Mouse (Mus musculus) lung, postnatal 25 days (tissue): ENCODE data around the gene Invs.
A peak's percentile ranks its signal among the peaks of the same experiment; 100 is the strongest.
"Not testable (repeated sequence)": the region's sequence is repeated elsewhere in the genome, so short reads cannot be mapped to it uniquely, and the experiment has no call there.

Source experiments
- DNase-seq: peaks from one replicate; pipeline ENCODE4 v3.0.0; 2022; ENCODE audit warnings: low spot score

Invs gene

DNA sequence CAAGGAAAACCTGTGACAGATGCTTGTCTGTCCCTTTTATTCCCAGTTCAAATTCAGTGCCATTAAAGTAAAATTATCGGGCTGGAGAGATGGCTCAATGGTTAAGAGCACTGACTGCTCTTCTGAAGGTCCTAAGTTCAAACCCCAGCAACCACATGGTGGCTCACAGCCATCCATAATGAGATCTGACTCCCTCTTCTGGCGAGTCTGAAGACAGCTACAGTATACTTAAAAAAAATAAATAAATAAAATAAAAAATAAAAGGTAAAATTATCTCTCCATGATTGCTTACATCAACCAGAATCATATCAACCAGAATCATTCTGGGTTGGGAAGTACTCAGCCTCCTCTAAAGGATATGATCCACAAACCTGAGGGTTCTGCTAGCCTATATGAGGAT, 48.5 kb downstream of the Invs start:
- DNase-seq = no peak

DNA sequence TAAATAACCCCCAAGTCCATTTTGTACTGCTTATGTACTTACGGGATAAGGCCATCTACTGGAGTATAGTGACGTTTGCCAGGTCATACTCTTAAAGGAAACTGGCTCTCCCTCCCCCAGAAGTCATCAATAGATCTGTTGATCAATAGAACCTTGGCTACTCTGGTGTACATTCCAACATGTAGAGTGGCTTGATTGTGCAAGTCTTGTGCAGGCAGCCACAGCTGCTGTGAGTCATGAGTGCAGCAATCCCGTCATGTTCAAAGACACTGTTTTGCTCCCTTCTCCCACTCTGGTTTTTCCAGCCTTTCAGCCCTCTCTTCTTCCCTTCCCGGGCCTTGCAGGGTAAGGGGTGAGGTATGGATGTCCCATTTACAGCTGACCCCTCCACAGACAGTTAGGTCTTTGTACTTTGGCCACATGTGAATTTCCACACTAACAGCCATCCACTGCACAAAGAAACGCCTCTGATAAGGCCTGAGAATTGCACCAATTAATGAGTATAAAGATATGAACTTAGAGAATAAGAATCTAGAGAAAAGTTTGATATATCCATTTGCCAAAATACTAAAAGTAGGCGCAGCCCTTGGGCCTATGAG, 53.0 kb downstream of the Invs start:
- DNase-seq = no peak

DNA sequence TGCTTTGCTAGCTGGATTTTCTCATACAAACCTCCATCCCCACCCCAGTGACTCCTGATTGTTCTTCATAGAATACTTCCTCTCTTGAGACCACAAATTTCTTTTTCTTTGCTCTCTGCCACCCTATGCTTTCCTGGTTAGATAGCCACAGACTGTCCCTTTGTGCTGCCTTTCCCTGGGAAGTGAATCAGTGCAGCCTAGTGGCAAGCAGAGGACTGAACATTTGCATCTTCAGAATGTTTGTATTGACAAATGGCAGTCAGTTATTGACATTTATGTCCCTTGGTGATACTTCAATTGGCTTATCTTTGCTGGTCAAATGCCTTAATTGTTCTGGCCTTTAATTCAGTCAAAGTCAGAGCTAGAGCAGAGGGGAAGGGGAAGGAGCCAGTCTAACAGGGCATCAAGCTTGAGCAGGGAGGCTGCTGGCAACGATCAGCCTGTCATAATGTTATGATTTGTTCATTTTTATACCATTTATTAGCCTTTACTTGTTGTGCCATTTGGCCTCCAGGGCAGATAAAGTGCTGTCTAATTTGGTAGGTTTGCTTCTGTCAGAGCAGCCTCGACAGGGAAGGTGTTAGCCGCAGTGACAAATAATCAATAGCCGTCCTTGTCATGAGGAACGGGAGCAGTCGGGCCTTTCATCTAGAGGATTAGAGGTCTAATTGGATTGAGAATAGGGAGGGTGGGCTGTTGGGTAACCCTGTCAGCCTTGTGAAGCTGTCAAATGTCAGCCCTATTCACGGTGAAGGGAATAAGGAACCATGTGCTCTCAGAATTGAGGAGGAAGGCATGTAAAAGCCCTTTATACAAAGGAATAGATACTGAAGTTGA, 55.6 kb downstream of the Invs start:
- no peak for DNase-seq

DNA sequence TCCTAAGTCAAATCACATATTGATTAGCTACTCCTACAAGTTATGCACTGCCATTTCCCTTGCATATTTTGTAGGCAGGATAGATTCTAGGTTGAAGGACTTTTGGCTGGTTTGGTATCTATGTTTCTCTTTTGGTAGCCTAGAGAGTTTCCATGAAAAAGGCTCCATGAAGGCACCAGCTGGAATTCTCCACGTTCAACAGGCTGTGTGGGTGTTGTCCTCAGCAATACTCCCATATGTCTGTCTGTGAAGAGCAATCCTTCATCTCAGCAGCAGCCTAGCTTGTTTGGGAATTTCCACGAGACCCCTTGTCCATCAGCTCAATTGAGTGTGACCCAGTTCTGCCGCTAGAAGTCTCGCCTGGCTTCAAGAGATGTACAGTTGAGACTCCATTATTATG, 63.1 kb downstream of the Invs start:
- DNase-seq = no peak

DNA sequence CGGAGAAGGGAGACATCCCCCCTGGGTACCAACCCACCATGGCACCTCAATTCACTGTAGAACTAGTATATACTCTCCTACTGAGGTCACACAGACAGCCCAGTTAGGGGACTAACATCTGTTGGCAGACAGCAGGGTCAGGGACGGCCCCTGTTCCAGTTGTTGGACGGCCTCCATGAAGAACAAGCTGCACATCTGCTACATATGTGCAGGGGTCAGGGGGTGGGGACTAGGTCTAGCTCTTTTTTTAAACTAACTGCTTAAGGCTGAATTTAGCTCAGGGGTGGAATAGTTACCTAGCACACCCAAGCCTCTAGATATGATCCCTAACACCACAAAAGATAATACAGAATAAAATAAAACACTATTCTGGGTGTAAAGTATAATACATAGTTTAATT, 82.8 kb downstream of the Invs start:
- DNase-seq = no peak

DNA sequence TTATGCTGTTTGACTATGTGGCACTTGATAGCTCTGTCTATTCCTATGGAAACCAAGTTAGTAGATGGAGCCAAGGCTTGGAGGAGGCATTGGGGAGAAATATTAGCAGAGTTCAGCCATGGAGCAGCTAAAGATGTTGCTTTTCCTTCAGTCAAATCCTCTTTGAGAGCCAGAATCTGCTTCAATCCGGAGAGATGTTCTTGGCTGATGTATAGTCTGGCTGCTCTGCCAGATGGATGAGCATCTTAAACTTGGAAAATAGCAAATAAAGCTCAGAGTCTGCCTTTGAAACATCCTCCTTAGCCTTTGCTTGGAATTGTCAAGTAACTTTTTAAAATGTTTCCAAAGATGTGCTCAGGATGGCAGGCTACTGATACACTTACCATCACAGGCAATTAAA, 91.5 kb downstream of the Invs start:
- no peak for DNase-seq

DNA sequence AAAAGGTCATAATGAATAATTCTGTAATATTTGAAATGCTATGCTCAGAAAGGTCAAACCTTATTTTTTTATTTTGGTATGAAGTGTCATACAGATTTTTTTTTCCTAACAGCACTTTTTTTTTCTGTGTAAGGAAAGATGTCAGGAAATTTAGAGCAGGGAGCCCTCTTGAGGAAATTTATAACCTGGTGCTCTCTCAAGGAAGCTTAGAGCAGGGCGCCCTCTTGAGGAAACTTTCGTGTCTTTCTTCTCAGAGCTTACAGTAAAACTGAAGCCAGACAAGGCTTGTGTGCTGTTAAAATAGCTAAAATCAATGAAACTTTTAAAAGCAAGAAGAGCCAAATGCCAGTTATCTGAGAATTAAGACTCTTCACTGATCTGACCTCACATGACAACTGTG, 101.4 kb downstream of the Invs start:
- peak; percentile 67 for DNase-seq

DNA sequence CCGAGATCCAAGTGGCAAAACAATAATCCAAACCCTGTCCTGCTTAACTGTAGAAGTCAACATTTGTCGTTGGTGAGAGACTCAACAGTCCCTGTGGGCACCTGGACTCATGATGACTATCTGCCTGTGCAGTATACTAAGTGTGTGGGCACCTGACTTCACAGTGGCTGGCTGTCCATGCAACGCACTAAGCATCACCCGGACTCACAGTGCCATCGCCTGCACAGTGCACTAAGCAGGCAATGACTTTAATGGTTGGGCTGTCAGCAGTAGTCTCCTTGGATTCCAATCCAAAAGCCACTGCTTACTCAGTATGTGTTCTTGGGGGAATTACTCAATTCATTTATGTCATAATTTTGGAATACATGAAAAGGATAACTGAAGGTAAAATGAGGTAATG, 102.9 kb downstream of the Invs start:
- no peak for DNase-seq

DNA sequence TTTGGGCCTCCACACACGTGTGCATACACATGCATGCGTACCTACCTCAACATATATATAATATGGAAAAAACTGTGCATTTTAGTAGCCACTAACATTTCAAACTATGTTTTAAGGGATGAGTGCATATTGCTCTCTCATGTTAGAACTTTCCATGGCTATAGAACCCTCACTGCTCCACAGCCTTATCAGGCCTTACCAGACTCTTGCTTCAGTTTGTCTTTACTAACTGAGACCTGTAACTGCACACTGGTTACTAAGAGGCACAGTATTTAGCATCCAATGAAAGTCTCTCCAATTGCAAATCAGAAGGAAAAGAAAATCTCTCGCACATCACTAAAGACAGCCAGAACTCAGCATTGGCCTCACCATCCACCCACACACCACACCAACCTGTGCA, 117.4 kb downstream of the Invs start:
- DNase-seq = no peak

DNA sequence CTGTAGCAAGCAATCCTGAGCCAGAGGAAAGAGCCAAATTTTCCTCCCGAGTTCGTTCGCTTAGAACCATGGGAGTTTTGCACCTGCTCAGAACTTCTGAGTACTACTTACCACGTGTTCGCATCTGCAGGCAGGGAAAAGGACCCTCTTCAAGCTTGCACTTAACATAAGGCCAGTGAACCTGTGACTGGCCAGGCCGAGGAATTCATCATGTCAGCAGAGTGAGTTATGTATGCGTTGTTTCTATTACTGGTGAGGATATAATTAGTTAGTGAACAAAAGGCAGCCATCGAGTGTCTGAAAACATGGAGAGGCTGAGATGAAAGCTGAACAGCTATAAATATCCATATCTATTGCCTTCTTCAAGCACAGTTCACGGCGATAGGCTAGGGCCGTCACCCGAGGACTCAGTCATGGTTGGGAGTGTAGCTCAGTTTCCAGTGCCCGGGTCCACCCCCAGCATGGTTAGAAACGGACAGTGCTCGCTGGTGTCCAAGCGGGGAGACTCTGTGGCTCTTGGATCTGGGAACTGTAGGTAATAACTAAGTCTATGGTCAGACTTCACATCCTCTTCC, 123.6 kb downstream of the Invs start:
- DNase-seq = no peak

DNA sequence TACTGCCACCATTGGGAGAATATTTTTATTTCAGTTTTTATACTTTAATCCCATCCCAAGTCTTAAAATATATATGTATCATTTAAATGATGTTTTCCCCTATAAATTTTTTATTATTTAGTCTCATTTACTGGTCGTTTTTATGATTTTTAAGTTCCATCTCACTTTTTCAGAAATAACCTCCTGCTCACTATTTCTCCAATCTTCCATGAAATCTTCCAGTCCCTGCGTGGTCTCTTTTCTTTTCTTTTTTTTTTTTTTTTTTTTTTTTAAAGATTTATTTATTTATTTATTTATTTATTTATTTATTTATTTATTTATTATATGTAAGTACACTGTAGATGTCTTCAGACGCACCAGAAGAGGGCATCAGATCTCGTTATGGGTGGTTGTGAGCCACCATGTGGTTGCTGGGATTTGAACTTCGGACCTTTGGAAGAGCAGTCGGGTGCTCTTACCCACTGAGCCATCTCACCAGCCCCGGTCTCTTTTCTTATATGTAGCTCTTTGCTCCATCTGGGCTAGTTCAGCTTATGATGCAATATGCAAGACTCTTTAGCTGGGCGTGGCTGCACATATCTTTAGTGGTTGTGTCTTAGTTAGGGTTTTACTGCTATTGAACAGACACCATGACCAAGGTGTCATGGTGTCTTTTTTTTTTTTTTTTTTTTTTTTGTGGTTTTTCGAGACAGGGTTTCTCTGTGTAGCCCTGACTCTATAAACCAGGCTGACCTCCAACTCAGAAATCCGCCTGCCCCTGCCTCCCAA, 126.3 kb downstream of the Invs start:
- not testable (repeated sequence) for DNase-seq

DNA sequence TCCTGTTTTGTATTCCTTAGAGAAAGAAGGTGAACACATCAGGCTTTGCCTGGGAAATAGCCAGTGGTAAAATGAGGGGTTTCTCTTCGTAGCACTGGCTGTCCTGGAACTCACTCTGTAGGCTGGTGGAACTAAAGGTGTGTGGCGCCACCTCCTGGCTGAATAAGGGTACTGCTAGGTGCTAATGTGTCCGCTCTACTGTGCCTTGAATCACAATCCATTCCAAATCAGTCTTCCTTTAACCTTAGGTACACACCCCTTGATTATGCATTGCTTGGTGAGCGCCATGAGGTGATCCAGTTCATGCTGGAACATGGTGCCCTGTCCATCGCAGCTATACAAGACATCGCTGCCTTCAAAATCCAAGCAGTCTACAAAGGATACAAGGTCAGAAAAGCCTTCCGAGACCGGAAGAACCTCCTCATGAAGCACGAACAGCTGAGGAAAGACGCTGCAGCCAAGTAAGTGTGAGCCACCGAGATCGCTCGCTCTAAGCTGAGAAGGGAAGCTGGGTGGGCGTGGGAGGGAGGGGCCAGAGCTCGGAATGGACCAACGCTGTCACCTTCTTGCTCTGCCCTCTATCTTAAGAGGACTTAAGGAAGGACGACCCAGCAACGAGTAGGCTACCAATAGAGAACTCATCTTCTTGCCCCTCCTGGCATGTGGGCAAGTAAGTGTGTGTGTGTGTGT, 127.9 kb downstream of the Invs start:
- DNase-seq = peak; percentile 22

DNA sequence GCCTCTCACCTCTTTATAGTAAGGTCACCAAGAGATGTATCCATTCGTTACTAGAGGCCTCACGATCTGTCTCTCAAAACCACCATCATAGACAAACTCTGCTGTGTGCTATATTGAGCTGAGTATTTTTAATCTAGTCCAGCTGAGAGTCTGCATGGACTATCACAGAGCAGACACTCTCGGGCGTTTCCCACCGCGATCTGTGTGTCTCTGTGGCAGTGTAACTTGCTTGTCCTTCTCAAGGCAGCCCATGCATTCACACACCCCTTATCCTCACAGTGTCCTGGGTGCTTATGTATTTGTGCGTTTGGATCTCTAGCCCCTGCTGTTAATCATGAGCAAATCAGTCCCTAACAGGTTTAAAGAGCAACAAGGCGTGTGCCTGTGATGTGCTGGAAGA, 133.9 kb downstream of the Invs start:
- DNase-seq = no peak

DNA sequence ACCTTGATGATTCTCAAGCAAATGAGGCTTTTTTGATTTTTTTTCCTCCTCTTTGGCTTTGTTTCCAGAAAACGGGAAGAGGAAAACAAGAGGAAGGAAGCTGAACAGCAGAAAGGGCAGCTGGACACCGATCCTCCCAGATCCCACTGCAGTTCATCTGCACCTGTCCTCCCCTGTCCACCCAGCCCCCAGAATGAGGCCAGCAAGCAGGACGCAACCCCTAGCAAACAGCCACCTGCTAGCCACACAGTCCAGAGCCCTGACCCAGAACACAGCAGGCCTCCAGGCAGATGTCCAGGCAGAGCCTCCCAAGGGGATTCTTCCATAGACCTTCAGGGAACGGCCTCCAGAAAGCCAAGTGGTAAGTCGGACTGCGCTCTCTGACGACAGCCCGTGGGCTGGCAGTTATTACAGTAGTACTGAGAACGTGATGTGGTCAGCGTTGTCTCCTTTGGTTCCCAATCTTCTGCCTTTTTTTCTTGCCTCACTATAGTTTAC, 136.3 kb downstream of the Invs start:
- DNase-seq = no peak

DNA sequence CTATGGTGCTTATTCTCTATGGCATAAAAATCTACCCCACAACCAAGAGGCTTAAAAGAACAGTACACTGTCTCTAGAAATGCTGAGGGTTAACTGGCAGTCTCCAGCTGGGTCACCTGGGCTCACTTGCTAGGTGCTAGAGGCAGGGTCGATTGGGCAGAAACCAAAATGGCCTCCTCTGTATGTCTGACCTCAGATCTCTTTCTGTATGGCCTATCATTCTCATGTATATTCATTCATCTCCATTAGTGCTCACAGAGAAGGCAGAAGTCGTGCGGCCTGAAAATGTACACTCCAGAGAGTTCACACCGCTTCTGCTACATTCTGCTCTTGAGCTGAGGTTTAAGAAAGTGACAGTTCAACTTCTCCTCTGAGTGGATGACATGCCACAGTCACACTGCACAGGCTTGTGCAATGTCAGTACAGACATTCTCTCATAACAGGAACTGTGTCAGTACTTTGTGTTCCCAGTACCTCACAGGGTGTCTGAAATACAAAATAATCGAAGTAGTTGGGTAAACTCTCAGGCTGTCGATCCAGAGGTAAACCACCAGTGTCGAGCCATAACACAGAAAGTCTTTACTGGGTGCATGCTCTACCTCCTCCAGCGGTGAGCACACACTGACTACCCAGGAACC, 139.4 kb downstream of the Invs start:
- peak; percentile 28 for DNase-seq

DNA sequence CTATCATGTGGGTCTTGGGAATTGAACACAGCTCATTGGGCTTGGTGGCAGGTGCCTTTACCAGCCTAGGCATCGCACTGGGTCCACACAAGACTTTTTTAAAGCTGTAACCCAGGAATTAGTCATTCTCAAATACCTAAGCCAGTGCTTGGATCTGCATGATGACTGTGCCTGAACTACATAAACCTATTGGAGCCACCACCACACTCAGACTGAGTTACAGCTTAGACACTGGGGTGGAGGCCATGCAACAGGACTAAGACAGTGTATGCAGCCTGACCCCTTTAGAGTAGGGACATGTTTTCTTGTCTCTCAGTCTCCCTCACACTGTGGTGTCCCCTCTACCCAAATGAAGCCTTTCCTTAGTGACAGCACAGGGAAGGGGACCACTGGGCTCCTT, 143.1 kb downstream of the Invs start:
- DNase-seq = no peak

DNA sequence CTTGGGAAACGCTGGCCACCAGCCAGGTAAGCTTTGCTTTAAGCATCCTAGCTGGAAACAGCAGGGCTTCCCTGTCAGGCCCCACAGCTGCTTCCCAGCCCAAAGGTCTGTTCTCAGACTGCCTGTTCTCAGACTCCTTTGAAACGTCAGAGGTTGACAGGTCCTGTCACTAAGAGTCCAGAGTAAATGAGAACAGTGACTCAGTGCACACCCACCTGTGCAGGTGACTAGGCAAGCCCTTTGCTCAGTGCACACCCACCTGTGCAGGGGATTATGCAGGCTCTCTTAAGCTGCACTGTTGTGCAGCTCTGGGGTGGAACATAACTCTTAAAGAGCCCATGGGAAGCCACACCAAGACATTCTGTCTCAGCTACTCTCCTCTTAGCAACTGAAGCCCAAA, 144.2 kb downstream of the Invs start:
- no peak for DNase-seq

DNA sequence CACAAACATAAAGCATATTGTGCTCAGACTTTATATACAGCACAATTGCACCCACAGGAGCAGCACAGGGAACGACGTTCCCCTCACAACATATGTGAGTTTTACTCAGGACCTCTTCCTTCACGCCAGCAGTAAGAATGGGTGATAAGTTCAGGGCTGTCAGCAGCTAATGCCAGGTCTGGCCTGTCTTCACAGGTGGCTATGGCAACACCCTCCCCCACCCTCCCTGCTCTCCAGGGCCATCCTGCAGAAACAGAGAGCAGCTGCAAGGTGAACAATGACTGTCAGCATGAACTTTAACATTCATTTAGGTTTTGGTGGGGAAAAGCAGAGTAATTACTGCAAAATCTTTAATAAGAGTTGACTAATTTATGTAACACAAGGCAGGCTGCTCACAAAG, 147.9 kb downstream of the Invs start:
- no peak for DNase-seq

DNA sequence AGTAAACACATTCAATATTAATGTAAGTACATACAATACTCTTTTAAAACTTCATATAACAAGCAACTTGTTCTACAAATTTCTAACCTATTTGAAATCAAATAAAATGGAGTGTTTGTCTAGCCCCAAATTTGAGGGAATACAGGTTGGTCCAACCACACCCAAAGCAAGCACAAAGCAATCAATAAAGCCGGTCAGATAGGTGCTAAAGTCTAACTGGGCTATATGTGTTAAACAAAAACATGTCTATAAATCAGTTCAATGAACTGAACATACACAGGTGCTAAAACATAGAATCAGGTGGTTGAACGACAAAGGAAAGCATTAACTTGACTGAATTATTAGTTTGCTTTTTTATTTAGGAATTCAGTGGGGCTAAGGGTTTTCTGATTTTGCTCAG, 148.5 kb downstream of the Invs start:
- DNase-seq = no peak

DNA sequence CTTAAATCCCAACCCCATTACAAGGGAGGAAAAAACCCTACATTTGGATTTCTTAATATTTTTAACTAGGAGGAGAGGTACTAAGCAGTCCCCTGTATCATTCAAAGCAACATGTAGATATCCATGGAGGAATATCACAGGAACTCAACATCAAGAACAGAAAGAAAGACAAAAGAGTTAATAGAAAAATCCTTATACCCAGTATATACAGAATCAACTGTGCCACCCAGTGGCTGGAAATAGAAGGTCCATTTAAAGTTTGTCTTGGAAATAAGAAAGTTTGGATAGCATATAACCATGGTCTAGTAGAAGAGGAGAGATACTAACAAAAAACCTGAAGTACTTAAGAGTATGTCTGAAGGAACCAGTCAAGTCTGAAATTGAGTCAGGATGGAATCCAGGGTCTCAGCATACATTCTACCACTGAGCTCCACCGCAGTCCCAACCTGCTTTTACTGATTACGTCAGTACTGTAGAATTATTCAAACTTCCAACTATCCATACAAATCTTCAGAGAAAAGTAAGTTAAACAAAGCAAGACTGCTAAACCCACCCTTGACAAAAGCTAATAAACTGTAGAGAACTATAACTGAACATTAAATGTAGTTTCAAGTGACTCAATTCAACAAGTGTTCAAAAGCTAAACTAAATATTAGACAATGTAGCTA, 174.7 kb downstream of the Invs start:
- no peak for DNase-seq

DNA sequence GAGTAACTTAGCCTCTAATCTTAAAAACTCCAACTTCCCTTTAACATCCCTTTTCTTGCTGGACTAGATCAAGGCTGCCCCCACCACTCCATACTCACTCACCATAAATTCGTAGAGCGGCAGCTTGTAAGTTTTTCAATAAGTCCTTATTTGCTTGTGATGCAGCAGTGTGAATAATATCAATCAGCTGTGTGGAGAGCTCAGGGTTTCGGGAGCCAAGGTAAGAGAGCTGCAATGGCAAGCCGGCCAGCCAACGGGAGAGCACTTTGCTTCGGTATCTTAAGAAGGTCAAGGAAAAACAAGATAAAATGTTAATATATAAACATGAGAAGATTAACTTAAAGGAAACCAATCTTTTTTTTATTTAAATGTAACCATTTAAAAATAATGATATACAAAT, 178.9 kb downstream of the Invs start:
- no peak for DNase-seq
